Mouse (Mus musculus) liver, embryonic 14.5 days (tissue): ENCODE measurements at regions not wholly inside any gene's neighbourhood (a gene's known extent, or its start where the extent isn't known, plus 50 kb on each side); places are given as distances from the start of the nearest gene placed in this dataset.

ENCODE experiments used
- ATAC-seq: fragments of 200-750 bp; cut with Nextera tagmentation; 2 replicates; pipeline ENCODE4 v1.8.0; 2017; ENCODE audit warnings: moderate number of reproducible peaks, mild to moderate bottlenecking, moderate library complexity; ENCODE audit not compliant: insufficient read depth
- DNase-seq, 3 experiments: peaks; one replicate each; pipeline ENCODE4 v3.0.0-alpha.2; 2012 to 2013; ENCODE audit warnings: low read depth in 3 of 3, low spot score in 3 of 3
- H3K27ac ChIP-seq: fragments of 300-500 bp; sonication (generic); 2 replicates; pipeline ENCODE4 v1.5.1; 2014; ENCODE audit warnings: moderate library complexity, mild to moderate bottlenecking, control low read depth, inconsistent platforms
- H3K27me3 ChIP-seq: fragments of 300-500 bp; sonication (generic); 2 replicates; pipeline ENCODE4 v1.6.1; 2014; ENCODE audit warnings: mild to moderate bottlenecking, low read length, moderate library complexity; ENCODE audit not compliant: control insufficient read depth, insufficient read depth
- H3K36me3 ChIP-seq: fragments of 300-500 bp; sonication (generic); replicated peaks from 2 replicates; pipeline ENCODE4 v1.6.1; 2014; ENCODE audit warnings: low read depth; ENCODE audit not compliant: control insufficient read depth, insufficient read depth
- H3K4me1 ChIP-seq, 2 experiments: fragments of 200-500 bp in 1 of 2; fragments of 300-500 bp in 1 of 2; sonication (generic) in 1 of 2; replicated peaks; 2 replicates each; pipeline ENCODE4 v1.6.1; 2012 to 2014; ENCODE audit warnings: antibody characterized with exemption in 1 of 2, inconsistent platforms in 1 of 2, low read length in 1 of 2; ENCODE audit not compliant: control insufficient read depth in 2 of 2, insufficient read depth in 2 of 2
- H3K4me2 ChIP-seq: fragments of 300-500 bp; sonication (generic); 2 replicates; pipeline ENCODE4 v1.6.1; 2014; ENCODE audit warnings: low read depth, mild to moderate bottlenecking, control low read depth, moderate library complexity
- H3K4me3 ChIP-seq, 2 experiments: fragments of 200-500 bp in 1 of 2; fragments of 300-500 bp in 1 of 2; sonication (generic) in 1 of 2; 2 replicates each; pipeline ENCODE4 v1.5.1; 2012 to 2014; ENCODE audit warnings: low read depth in 2 of 2, low read length in 2 of 2, mild to moderate bottlenecking in 2 of 2, control low read depth in 1 of 2, inconsistent platforms in 1 of 2, moderate library complexity in 1 of 2; ENCODE audit not compliant: insufficient read depth in 1 of 2
- H3K9ac ChIP-seq: fragments of 300-500 bp; sonication (generic); replicated peaks from 2 replicates; pipeline ENCODE4 v1.6.1; 2014; ENCODE audit warnings: mild to moderate bottlenecking, control low read depth, moderate library complexity
- H3K9me3 ChIP-seq: fragments of 300-500 bp; sonication (generic); 2 replicates; pipeline ENCODE4 v1.6.1; 2016; ENCODE audit warnings: low read length, mixed read lengths; ENCODE audit not compliant: control insufficient read depth
- CTCF ChIP-seq: IDR thresholded peaks from 2 replicates; pipeline ENCODE4 v1.5.1; 2016; ENCODE audit warnings: antibody characterized with exemption, low read depth, control low read depth
- EP300 ChIP-seq: IDR thresholded peaks from 2 replicates; pipeline ENCODE4 v1.6.1; 2016; ENCODE audit warnings: antibody characterized with exemption, low read depth
- WGBS: fragments of 180-500 bp; shearing (Covaris S2); extraction: QIAGEN DNeasy Blood & Tissue Kit; methylation state at CpG from one replicate; pipeline ENCODE4 v1.1.7; 2014; ENCODE audit not compliant: insufficient replicate concordance; 5-methylcytosine and 5-hydroxymethylcytosine counted together

DNA sequence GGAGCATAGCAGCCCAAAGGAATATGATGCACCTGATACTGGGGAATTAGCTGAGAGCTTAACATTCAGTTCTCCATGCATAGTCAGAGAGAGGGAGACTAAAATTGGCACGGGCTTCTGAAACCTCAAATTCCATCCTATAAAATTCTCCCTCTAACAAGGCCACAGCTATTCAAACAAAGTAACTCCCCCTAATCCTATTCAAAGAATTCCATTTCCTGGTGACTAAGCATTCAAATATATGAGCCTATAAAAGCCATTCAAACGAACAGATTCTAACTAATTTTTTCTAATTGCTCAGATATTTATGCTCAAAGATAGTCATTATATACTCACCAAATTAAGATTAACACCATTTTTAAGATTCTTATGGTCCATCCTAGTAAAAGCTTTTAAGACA, 751.1 kb upstream of the Adam24 start:
- Histone ChIP-seq H3K27ac (no peak overlapping the region), H3K9ac (no peak overlapping the region), H3K36me3 (no peaks in the 10 kb centered on the region), H3K9me3 (no peaks in the 10 kb centered on the region), H3K27me3 (no peaks in the 10 kb centered on the region), H3K4me3 (no peak overlapping the region), H3K4me2 (no peak overlapping the region), H3K4me1 (no peaks in the 10 kb centered on the region)
- ATAC-seq (no peak), DNase-seq (no peak)
- TF ChIP-seq CTCF = no peak
- no peak for TF ChIP-seq EP300
- WGBS = 33% methylated on average over 2 of the region's 2 CpGs

DNA sequence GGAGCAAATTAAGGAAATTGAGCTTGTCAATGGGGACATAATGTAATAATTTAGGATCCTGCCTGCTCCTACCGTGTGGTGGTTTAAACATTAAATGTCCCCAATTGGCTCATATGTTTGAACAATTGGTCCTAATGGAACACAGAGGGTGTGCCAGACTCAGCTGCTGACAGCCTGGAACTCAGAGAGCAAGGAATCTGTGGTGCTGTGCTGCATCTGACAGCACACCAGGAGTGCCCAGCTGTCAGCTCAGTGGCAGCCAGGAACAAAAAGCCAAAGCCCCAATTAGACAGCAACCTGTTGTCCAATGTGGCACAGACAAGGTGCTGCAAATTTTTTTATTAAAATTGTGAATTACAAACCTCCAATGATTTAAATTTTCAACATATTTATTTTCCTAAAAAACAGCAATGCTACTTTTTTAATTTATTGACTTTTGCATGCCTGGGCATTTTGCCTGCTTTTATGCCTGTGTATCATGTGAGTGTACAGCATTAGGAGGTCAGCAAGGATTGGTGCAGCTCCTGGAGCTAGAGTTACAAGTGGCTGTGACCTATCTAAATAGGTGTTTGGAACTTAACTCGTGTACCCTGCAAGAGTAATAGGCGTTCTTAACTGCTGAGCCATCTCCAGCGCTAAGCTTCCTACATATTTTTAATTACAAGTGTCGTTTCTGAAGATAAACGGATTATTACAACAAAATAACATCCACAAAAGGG, 724.5 kb upstream of the Adam24 start:
- WGBS = 56% methylated on average over 6 of the region's 6 CpGs
- Histone ChIP-seq H3K4me2 (no peak overlapping the region), H3K9ac (no peak overlapping the region), H3K36me3 (no peaks in the 10 kb centered on the region), H3K4me1 (no peaks in the 10 kb centered on the region), H3K27ac (no peak overlapping the region), H3K9me3 (no peaks in the 10 kb centered on the region), H3K4me3 (no peak overlapping the region), H3K27me3 (no peaks in the 10 kb centered on the region)
- ATAC-seq (no peak), DNase-seq (no peak)
- TF ChIP-seq CTCF = no peak

DNA sequence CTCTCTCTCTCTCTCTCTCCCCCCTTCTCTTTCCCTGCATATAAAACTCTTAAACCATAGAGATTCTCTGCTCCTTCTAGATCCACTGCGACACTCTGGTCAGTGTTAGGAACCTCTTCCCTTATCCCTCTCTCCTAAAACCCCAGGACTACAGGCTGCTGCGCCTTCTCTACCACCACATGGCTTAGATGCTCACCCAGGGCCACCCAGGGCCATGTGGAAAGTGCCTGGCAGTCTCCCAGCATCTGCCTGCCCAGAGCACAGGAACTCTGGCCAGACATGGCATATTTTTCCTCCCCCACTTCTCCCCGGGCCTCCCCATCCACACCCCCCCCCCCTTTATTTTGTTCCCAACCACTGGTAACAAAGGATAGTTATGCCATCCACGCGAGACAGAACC, 720.4 kb upstream of the Adam24 start:
- H3K4me3 ChIP-seq = no peak overlapping the region
- no peak for DNase-seq
- no peak overlapping the region for H3K4me2 ChIP-seq
- no peaks in the 10 kb centered on the region for H3K9me3 ChIP-seq
- 43% methylated on average over 5 of the region's 5 CpGs for WGBS
- H3K27me3 ChIP-seq = no peaks in the 10 kb centered on the region
- H3K9ac ChIP-seq = no peak overlapping the region
- H3K4me1 ChIP-seq = no peaks in the 10 kb centered on the region
- TF ChIP-seq EP300 = no peak
- TF ChIP-seq CTCF = no peak
- H3K36me3 ChIP-seq = no peaks in the 10 kb centered on the region
- no peak overlapping the region for H3K27ac ChIP-seq
- ATAC-seq = no peak

DNA sequence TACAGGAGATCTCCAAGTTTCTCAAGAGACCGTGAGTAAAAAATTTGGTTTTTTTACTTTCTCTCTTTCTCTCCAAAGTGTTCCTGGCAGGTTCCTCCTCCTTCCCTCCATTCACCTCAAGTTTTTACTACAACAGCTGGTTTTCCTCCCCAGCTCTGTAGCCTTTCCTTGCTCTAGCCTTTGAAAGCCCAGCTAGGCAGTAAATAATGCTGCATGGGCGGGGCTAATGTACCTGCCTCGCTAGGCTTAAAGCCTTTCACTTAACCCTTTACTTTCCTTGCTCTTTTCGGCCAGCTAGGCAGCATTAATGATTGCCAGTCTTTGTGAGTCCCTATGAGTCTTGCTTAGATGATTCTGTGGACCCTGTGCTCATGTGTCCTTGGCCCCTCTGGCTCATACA, 720.0 kb upstream of the Adam24 start:
- no peaks in the 10 kb centered on the region for H3K9me3 ChIP-seq
- TF ChIP-seq CTCF (no peak), EP300 (no peak)
- ATAC-seq (no peak), DNase-seq (no peak)
- H3K27ac ChIP-seq = no peak overlapping the region
- H3K9ac ChIP-seq = no peak overlapping the region
- H3K27me3 ChIP-seq = no peaks in the 10 kb centered on the region
- WGBS = 30% methylated on average over 4 of the region's 4 CpGs
- no peaks in the 10 kb centered on the region for H3K4me1 ChIP-seq
- no peak overlapping the region for H3K4me3 ChIP-seq
- H3K36me3 ChIP-seq = no peaks in the 10 kb centered on the region
- H3K4me2 ChIP-seq = no peak overlapping the region

DNA sequence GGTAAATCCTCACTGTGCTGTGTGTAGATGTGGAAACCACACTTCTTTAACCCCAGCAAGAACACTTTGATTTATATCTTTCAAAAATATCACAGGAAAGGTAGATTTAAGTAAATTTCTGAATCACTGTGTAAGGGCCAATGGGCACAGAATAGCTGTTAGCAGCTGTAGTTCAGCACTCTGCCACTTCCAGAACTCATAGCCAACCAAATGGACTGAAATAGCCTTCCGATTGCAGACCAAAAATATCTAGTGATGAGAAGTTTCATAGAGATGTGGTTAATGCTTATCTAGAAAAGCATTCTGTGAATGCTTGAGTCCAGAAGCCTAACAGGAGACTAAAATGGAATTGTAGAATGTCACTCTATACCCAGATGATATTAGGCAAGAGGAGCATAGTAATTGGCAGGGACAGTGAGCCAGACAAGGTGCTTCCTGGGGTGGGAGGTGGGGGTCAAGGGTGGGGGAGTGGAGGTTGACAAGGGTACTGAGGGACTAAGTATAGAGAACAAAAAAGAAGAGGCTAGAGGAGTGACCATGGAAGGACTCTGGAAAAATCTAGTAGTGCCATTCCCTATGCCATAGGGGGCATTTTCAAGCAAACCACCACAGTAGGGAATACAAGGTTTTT, 669.6 kb upstream of the Adam24 start:
- no peak overlapping the region for H3K4me3 ChIP-seq
- H3K9ac ChIP-seq = no peak overlapping the region
- H3K9me3 ChIP-seq = no peaks in the 10 kb centered on the region
- H3K27ac ChIP-seq = no peak overlapping the region
- no peaks in the 10 kb centered on the region for H3K27me3 ChIP-seq
- H3K4me1 ChIP-seq = no peaks in the 10 kb centered on the region
- no peak overlapping the region for H3K4me2 ChIP-seq
- DNase-seq (no peak), ATAC-seq (no peak)
- WGBS = 45% methylated on average over 1 of the region's 1 CpGs
- TF ChIP-seq EP300 = no peak
- no peak for TF ChIP-seq CTCF
- no peaks in the 10 kb centered on the region for H3K36me3 ChIP-seq
